Mouse (Mus musculus) hindbrain, embryonic 10.5 days (tissue): Measurements from ENCODE around the gene Zfp609. TPM values are rescaled to one million over a fixed set of nuclear protein-coding genes. Genes with fewer than 3 reads are reported as not detected.

Source experiments
- DNase-seq: peaks from one replicate; pipeline ENCODE4 v3.0.0-alpha.2; 2017; ENCODE audit warnings: low spot score
- H3K27ac ChIP-seq: fragments of 300-500 bp; sonication (generic); 2 replicates; pipeline ENCODE4 v1.5.1; 2016; ENCODE audit warnings: mild to moderate bottlenecking, moderate library complexity
- H3K27me3 ChIP-seq: fragments of 300-500 bp; sonication (generic); 2 replicates; pipeline ENCODE4 v1.6.1; 2016; ENCODE audit warnings: mild to moderate bottlenecking; ENCODE audit not compliant: poor library complexity, insufficient read depth, severe bottlenecking
- H3K36me3 ChIP-seq: fragments of 300-500 bp; sonication (generic); 2 replicates; pipeline ENCODE4 v1.6.1; 2016; ENCODE audit warnings: mild to moderate bottlenecking, moderate library complexity
- H3K4me1 ChIP-seq: fragments of 300-500 bp; sonication (generic); replicated peaks from 2 replicates; pipeline ENCODE4 v1.6.1; 2016; ENCODE audit warnings: mild to moderate bottlenecking
- H3K4me3 ChIP-seq: fragments of 300-500 bp; sonication (generic); 2 replicates; pipeline ENCODE4 v1.5.1; 2016; ENCODE audit warnings: mild to moderate bottlenecking, moderate library complexity
- H3K9me3 ChIP-seq: fragments of 300-500 bp; sonication (generic); 2 replicates; pipeline ENCODE4 v1.6.1; 2016; ENCODE audit warnings: mild to moderate bottlenecking, moderate library complexity
- WGBS: fragments of 180-500 bp; shearing (Covaris S2); methylation state at CpG from one replicate; pipeline ENCODE4 v1.1.7; 2016; 5-methylcytosine and 5-hydroxymethylcytosine counted together
- polyA plus RNA-seq: library from polyadenylated mRNA; unstranded; fragments of >200 nt; fragmentation: Nextera tagmentation; extraction: Ambion mirVana; gene quantifications from 2 replicates; pipeline ENCODE4 v1.2.1, GENCODE M21; 2016

The Zfp609 gene
- polyA plus RNA-seq, 1 experiment from 2014 or later: 9.2 TPM

DNA sequence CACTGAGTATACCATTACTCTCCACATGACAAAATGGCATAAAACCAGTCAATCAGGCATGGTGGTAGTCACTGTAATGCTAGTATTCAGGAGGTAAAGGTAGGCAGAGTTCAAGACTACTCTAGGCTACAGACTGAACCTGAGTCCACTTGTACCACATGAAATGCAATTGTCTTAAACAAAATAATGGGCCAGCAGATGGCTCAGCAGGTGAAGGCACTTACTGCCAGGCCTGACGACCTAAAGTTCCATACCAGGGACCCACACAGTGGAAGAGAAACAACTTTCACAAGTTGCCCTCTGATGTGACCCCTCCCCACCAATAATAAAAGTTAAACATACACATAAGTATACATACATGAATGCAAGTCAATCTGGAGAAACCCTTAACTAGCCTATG, 19.5 kb downstream of the Zfp609 start:
- DNase-seq: no peak
- no peaks in the 10 kb centered on the region for H3K9me3 ChIP-seq

DNA sequence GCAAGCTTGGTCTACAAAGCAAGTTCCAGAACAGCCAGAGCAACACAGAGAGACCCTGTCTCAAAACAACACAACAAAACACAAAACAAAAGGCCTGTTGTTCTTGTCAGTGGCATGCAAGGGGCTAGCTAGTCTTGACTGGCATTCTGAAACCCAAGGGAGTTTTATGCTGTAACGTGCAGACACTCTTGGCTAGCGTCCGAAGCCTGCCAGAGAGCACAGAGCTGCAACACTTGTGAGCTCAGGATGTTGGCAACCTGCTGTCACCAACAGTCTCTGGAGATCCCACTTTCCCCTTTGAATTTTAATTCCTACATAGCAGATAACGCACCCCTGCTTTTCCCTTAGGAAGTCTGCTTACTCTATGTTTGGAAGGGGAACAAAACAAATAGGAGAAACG, 20.1 kb downstream of the Zfp609 start:
- H3K4me3 ChIP-seq: no peak overlapping the region
- no peak overlapping the region for H3K27ac ChIP-seq
- H3K9me3 ChIP-seq: no peaks in the 10 kb centered on the region
- no peaks in the 10 kb centered on the region for H3K27me3 ChIP-seq
- DNase-seq: no peak
- H3K36me3 ChIP-seq: no peaks in the 10 kb centered on the region
- peaks cover 9% of the 10 kb centered on the region; the same call in 1 of the 2 replicates for H3K4me1 ChIP-seq
- WGBS: 59% methylated on average over 5 of the region's 5 CpGs

More for the DNA sequence above, 19.5 kb downstream of the Zfp609 start:
- Histone ChIP-seq H3K27ac (no peak overlapping the region), H3K4me3 (no peak overlapping the region), H3K4me1 (peaks cover 9% of the 10 kb centered on the region; the same call in 1 of the 2 replicates), H3K27me3 (no peaks in the 10 kb centered on the region), H3K36me3 (no peaks in the 10 kb centered on the region)
- 74% methylated on average over 1 of the region's 1 CpGs for WGBS

DNA sequence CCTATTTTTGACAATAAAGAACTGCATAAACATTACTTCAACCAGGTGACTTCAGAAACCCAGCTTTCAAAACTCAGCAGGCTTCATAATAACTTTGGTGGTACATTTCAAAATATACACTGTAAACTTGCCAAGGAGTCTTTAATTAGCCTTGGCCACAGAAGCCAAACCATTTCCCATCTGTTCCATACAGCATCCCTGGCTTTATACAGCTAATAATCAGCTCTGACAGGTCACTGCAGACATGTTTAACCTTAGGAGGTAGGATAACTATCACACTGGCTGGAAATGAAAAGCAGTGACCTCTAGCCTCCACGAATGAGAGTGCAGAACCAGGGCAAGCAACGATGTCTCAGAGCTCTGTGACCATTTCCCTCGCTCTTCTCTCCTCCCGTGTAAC, 27.6 kb downstream of the Zfp609 start:
- no peak for DNase-seq
- Histone ChIP-seq H3K4me3 (no peak overlapping the region), H3K9me3 (no peaks in the 10 kb centered on the region), H3K4me1 (peaks cover 9% of the 10 kb centered on the region), H3K27me3 (no peaks in the 10 kb centered on the region), H3K27ac (no peak overlapping the region), H3K36me3 (peaks cover 12% of the 10 kb centered on the region)
- 84% methylated on average over 4 of the region's 4 CpGs for WGBS

GRCm38 (mm10) chr9:65795651-65796050, 31.7 kb downstream of the Zfp609 start:
- H3K36me3 ChIP-seq: peaks cover 39% of the 10 kb centered on the region
- 92% methylated on average over 2 of the region's 2 CpGs for WGBS
- peaks cover 31% of the 10 kb centered on the region for H3K4me1 ChIP-seq
- no peak overlapping the region for H3K27ac ChIP-seq
- no peaks in the 10 kb centered on the region for H3K9me3 ChIP-seq
- no peak for DNase-seq
- H3K27me3 ChIP-seq: no peaks in the 10 kb centered on the region
- no peak overlapping the region for H3K4me3 ChIP-seq

GRCm38 (mm10) chr9:65794313-65794712, 33.1 kb downstream of the Zfp609 start:
- WGBS: 91% methylated on average over 7 of the region's 7 CpGs
- Histone ChIP-seq H3K9me3 (no peaks in the 10 kb centered on the region), H3K4me1 (peaks cover 27% of the 10 kb centered on the region), H3K27me3 (no peaks in the 10 kb centered on the region), H3K4me3 (no peak overlapping the region), H3K27ac (no peak overlapping the region), H3K36me3 (peaks cover 49% of the 10 kb centered on the region)
- DNase-seq: no peak

- H3K4me3 ChIP-seq: no peak overlapping the region
- peaks cover 27% of the 10 kb centered on the region for H3K4me1 ChIP-seq
- H3K27me3 ChIP-seq: no peaks in the 10 kb centered on the region
- DNase-seq: no peak
- H3K27ac ChIP-seq: no peak overlapping the region
- no peaks in the 10 kb centered on the region for H3K9me3 ChIP-seq
- H3K36me3 ChIP-seq: peaks cover 54% of the 10 kb centered on the region
- 88% methylated on average over 3 of the region's 3 CpGs for WGBS
Observed at GRCm38 (mm10) chr9:65793506-65793905, 33.9 kb downstream of the Zfp609 start.

- peaks cover 27% of the 10 kb centered on the region for H3K4me1 ChIP-seq
- no peak overlapping the region for H3K4me3 ChIP-seq
- peaks cover 54% of the 10 kb centered on the region for H3K36me3 ChIP-seq
- no peaks in the 10 kb centered on the region for H3K9me3 ChIP-seq
- no peaks in the 10 kb centered on the region for H3K27me3 ChIP-seq
- H3K27ac ChIP-seq: no peak overlapping the region
- DNase-seq: no peak
- 91% methylated on average over 3 of the region's 3 CpGs for WGBS
Observed at GRCm38 (mm10) chr9:65793086-65793485, 34.3 kb downstream of the Zfp609 start.

DNA sequence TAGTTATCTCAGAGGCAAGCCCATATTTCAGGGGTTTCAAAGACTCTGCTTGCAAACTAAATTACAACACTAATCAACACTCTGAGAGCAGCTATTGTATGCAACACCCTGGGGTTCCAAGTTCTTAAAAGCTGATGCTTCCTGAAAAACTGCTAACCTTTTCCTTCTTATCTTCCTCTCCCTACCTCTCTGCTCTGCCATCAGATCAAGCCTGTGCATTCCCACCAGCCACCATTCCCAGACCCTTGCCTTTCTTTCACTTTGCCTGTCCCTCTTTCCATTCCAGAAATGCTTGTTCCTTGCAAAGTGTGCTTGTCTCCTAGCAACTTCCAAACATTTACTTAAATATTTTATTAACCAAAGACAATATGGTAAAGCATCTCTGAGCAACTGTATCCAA, 35.5 kb downstream of the Zfp609 start:
- Histone ChIP-seq H3K27ac (no peak overlapping the region), H3K36me3 (peaks cover 54% of the 10 kb centered on the region), H3K27me3 (no peaks in the 10 kb centered on the region), H3K4me1 (peaks cover 39% of the 10 kb centered on the region), H3K4me3 (no peak overlapping the region), H3K9me3 (no peaks in the 10 kb centered on the region)
- no peak for DNase-seq

DNA sequence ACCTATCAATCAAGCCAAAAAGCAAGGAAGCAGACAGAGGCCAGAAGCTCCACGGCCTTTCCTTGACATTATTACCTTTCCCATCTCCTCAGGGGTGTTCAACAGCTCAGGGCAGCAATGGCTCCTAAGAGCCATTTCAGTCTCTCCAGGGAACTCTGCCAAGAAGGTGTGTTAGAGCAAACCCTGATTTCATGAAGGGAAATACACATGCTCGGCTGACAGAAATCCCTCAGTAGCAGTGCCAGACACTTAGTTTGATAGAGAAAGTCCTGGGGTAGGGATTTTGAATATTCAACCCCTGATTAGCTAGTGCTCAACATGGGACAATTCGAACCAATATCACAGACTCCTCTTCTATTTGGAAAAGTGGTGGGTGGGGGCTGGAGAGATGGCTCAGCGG, 36.3 kb downstream of the Zfp609 start:
- Histone ChIP-seq H3K27me3 (no peaks in the 10 kb centered on the region), H3K4me1 (peaks cover 44% of the 10 kb centered on the region), H3K9me3 (no peaks in the 10 kb centered on the region), H3K27ac (no peak overlapping the region), H3K36me3 (peaks cover 55% of the 10 kb centered on the region), H3K4me3 (no peak overlapping the region)
- 92% methylated on average over 4 of the region's 4 CpGs for WGBS
- DNase-seq: no peak

GRCm38 (mm10) chr9:65789788-65790187, 37.6 kb downstream of the Zfp609 start:
- 98% methylated on average over 3 of the region's 3 CpGs for WGBS
- no peaks in the 10 kb centered on the region for H3K9me3 ChIP-seq
- peaks cover 49% of the 10 kb centered on the region for H3K36me3 ChIP-seq

DNA sequence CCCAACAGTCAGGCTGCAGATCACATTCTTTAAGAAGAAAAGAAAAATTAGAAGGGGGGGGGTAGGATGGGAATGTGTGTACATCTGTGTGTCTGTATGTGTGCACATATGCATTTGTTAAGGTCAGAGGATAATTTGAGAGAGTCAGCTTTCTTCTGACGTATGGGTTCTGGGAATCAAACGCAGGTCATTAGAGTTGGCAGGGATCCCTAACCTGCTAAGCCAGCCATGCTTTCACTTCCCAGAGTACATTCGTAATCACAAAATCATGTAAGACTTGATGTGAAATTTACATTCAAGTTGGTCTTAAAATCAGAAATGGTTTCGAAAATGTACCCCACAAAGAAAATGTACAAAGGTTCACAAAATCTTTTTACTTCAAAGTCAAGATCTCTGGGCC, 38.8 kb downstream of the Zfp609 start:
- Histone ChIP-seq H3K27ac (no peak overlapping the region), H3K36me3 (peaks cover 37% of the 10 kb centered on the region), H3K9me3 (no peaks in the 10 kb centered on the region), H3K4me3 (no peak overlapping the region), H3K4me1 (peaks cover 39% of the 10 kb centered on the region), H3K27me3 (no peaks in the 10 kb centered on the region)
- 89% methylated on average over 4 of the region's 4 CpGs for WGBS
- DNase-seq: no peak

More at GRCm38 (mm10) chr9:65789788-65790187, 37.6 kb downstream of the Zfp609 start:
- no peak overlapping the region for H3K4me3 ChIP-seq
- no peaks in the 10 kb centered on the region for H3K27me3 ChIP-seq
- H3K4me1 ChIP-seq: peaks cover 45% of the 10 kb centered on the region
- no peak overlapping the region for H3K27ac ChIP-seq
- DNase-seq: no peak

GRCm38 (mm10) chr9:65787829-65788344, 39.5 kb downstream of the Zfp609 start:
- WGBS: 77% methylated on average over 4 of the region's 4 CpGs
- no peak overlapping the region for H3K4me3 ChIP-seq
- peaks cover 30% of the 10 kb centered on the region for H3K36me3 ChIP-seq
- peaks cover 41% of the 10 kb centered on the region for H3K4me1 ChIP-seq
- no peaks in the 10 kb centered on the region for H3K27me3 ChIP-seq
- H3K9me3 ChIP-seq: no peaks in the 10 kb centered on the region
- H3K27ac ChIP-seq: no peak overlapping the region
- no peak for DNase-seq

GRCm38 (mm10) chr9:65786885-65787787, 40.2 kb downstream of the Zfp609 start:
- no peak for DNase-seq
- H3K4me3 ChIP-seq: no peak overlapping the region
- H3K27ac ChIP-seq: no peak overlapping the region
- H3K27me3 ChIP-seq: no peaks in the 10 kb centered on the region
- 61% methylated on average over 8 of the region's 8 CpGs for WGBS
- peaks cover 39% of the 10 kb centered on the region for H3K4me1 ChIP-seq
- no peaks in the 10 kb centered on the region for H3K9me3 ChIP-seq
- peaks cover 29% of the 10 kb centered on the region for H3K36me3 ChIP-seq
